Mouse (Mus musculus): Measurements from ENCODE around the gene Cdh26. TPM values are rescaled to one million over a fixed set of nuclear protein-coding genes. Genes with fewer than 3 reads are reported as not detected.

Cdh26 gene
- polyA plus RNA-seq, 1 experiment from 2014 or later, result 0.19 TPM

- WGBS, result 44% methylated on average over 11 of the region's 11 CpGs
- peak; percentile 23 for DNase-seq (ENCODE audit: low spot score)
- H3K27me3 ChIP-seq (replicated peaks; ENCODE audit: low read depth, poor library complexity, severe bottlenecking), result no peaks in the 10 kb centered on the region
Measured at GRCm38 (mm10) chr2:178494066-178494465, 63.7 kb downstream of the Cdh26 start.

GRCm38 (mm10) chr2:178495816-178496215 lies 65.5 kb downstream of the Cdh26 start:
- no peak for DNase-seq (ENCODE audit: low spot score)
- Histone ChIP-seq H3K27me3 (replicated peaks; ENCODE audit: low read depth, poor library complexity, severe bottlenecking) (no peaks in the 10 kb centered on the region), H3K36me3 (replicated peaks) (no peaks in the 10 kb centered on the region), H3K4me1 (peaks cover 14% of the 10 kb centered on the region), H3K27ac (replicated peaks) (no peak overlapping the region), H3K9me3 (no peaks in the 10 kb centered on the region), H3K4me3 (no peak overlapping the region)
- WGBS, result 80% methylated on average over 2 of the region's 2 CpGs

More at GRCm38 (mm10) chr2:178494066-178494465, 63.7 kb downstream of the Cdh26 start:
- H3K36me3 ChIP-seq (replicated peaks), result no peaks in the 10 kb centered on the region
- no peaks in the 10 kb centered on the region for H3K9me3 ChIP-seq
- H3K4me3 ChIP-seq, result no peak overlapping the region
- peak overlapping the region; percentile 46; the same call in 1 of the 2 replicates for H3K27ac ChIP-seq (replicated peaks)
- peaks cover 22% of the 10 kb centered on the region for H3K4me1 ChIP-seq

- H3K27ac ChIP-seq (replicated peaks), result no peak overlapping the region
- no peak overlapping the region for H3K4me3 ChIP-seq
- H3K9me3 ChIP-seq, result no peaks in the 10 kb centered on the region
- peaks cover 14% of the 10 kb centered on the region for H3K4me1 ChIP-seq
- no peaks in the 10 kb centered on the region for H3K36me3 ChIP-seq (replicated peaks)
- DNase-seq (ENCODE audit: low spot score), result no peak
- 77% methylated on average over 1 of the region's 1 CpGs for WGBS
- no peaks in the 10 kb centered on the region for H3K27me3 ChIP-seq (replicated peaks; ENCODE audit: low read depth, poor library complexity, severe bottlenecking)
Measured at GRCm38 (mm10) chr2:178497900-178498299, 67.6 kb downstream of the Cdh26 start.

- no peak for DNase-seq (ENCODE audit: low spot score)
- 82% methylated on average over 5 of the region's 5 CpGs for WGBS
- no peak overlapping the region for H3K27ac ChIP-seq (replicated peaks)
- H3K36me3 ChIP-seq (replicated peaks), result no peaks in the 10 kb centered on the region
- no peak overlapping the region for H3K4me3 ChIP-seq
- H3K9me3 ChIP-seq, result no peaks in the 10 kb centered on the region
- H3K27me3 ChIP-seq (replicated peaks; ENCODE audit: low read depth, poor library complexity, severe bottlenecking), result no peaks in the 10 kb centered on the region
- H3K4me1 ChIP-seq, result peaks cover 14% of the 10 kb centered on the region
Measured at GRCm38 (mm10) chr2:178498409-178498808, 68.1 kb downstream of the Cdh26 start.

- Histone ChIP-seq H3K9me3 (no peaks in the 10 kb centered on the region), H3K27ac (replicated peaks) (0 out of 2 replicates have a peak overlapping the region, but pooled peaks have one; percentile 8), H3K36me3 (replicated peaks) (no peaks in the 10 kb centered on the region), H3K27me3 (replicated peaks; ENCODE audit: low read depth, poor library complexity, severe bottlenecking) (no peaks in the 10 kb centered on the region), H3K4me3 (no peak overlapping the region), H3K4me1 (peaks cover 14% of the 10 kb centered on the region)
- no peak for DNase-seq (ENCODE audit: low spot score)
- 86% methylated on average over 10 of the region's 10 CpGs for WGBS
Measured at GRCm38 (mm10) chr2:178502469-178502868, 72.1 kb downstream of the Cdh26 start.

- 52% methylated on average over 12 of the region's 12 CpGs for WGBS
- DNase-seq (ENCODE audit: low spot score), result no peak
- Histone ChIP-seq H3K4me1 (peaks cover 27% of the 10 kb centered on the region), H3K27me3 (replicated peaks; ENCODE audit: low read depth, poor library complexity, severe bottlenecking) (no peaks in the 10 kb centered on the region), H3K4me3 (no peak overlapping the region), H3K9me3 (no peaks in the 10 kb centered on the region), H3K27ac (replicated peaks) (no peak overlapping the region), H3K36me3 (replicated peaks) (no peaks in the 10 kb centered on the region)
Measured at GRCm38 (mm10) chr2:178506056-178506455, 75.7 kb downstream of the Cdh26 start.

- DNase-seq (ENCODE audit: low spot score), result peak; percentile 82
- H3K9me3 ChIP-seq, result no peaks in the 10 kb centered on the region
- no peaks in the 10 kb centered on the region for H3K36me3 ChIP-seq (replicated peaks)
- H3K4me3 ChIP-seq, result no peak overlapping the region
- H3K27me3 ChIP-seq (replicated peaks; ENCODE audit: low read depth, poor library complexity, severe bottlenecking), result no peaks in the 10 kb centered on the region
- peaks cover 27% of the 10 kb centered on the region for H3K4me1 ChIP-seq
- WGBS, result 46% methylated on average over 6 of the region's 6 CpGs
- H3K27ac ChIP-seq (replicated peaks), result no peak overlapping the region
Measured at GRCm38 (mm10) chr2:178507379-178508014, 77.2 kb downstream of the Cdh26 start.

GRCm38 (mm10) chr2:178508279-178508678 lies 77.9 kb downstream of the Cdh26 start:
- Histone ChIP-seq H3K4me3 (no peak overlapping the region), H3K27ac (replicated peaks) (0 out of 2 replicates have a peak overlapping the region, but pooled peaks have one; percentile 32), H3K27me3 (replicated peaks; ENCODE audit: low read depth, poor library complexity, severe bottlenecking) (no peaks in the 10 kb centered on the region), H3K9me3 (no peaks in the 10 kb centered on the region), H3K36me3 (replicated peaks) (no peaks in the 10 kb centered on the region), H3K4me1 (peaks cover 28% of the 10 kb centered on the region)
- DNase-seq (ENCODE audit: low spot score), result no peak
- 77% methylated on average over 6 of the region's 6 CpGs for WGBS

- Histone ChIP-seq H3K27me3 (replicated peaks; ENCODE audit: low read depth, poor library complexity, severe bottlenecking) (0 out of 2 replicates have a peak, but pooled peaks cover 8% of the 10 kb centered on the region), H3K27ac (replicated peaks) (peak overlapping the region; percentile 66; the same call in 1 of the 2 replicates), H3K4me1 (peaks cover 45% of the 10 kb centered on the region), H3K9me3 (no peaks in the 10 kb centered on the region), H3K4me3 (no peak overlapping the region), H3K36me3 (replicated peaks) (no peaks in the 10 kb centered on the region)
- no peak for DNase-seq (ENCODE audit: low spot score)
- WGBS, result 70% methylated on average over 4 of the region's 4 CpGs
Measured at GRCm38 (mm10) chr2:178513043-178513442, 82.7 kb downstream of the Cdh26 start.

- H3K9me3 ChIP-seq, result no peaks in the 10 kb centered on the region
- DNase-seq (ENCODE audit: low spot score), result peak; percentile 68
- peaks cover 42% of the 10 kb centered on the region for H3K4me1 ChIP-seq
- no peak overlapping the region for H3K4me3 ChIP-seq
- WGBS, result 61% methylated on average over 16 of the region's 16 CpGs
- H3K27ac ChIP-seq (replicated peaks), result peak overlapping the region; percentile 66
- H3K27me3 ChIP-seq (replicated peaks; ENCODE audit: low read depth, poor library complexity, severe bottlenecking), result 0 out of 2 replicates have a peak, but pooled peaks cover 8% of the 10 kb centered on the region
- no peaks in the 10 kb centered on the region for H3K36me3 ChIP-seq (replicated peaks)
Measured at GRCm38 (mm10) chr2:178513636-178514071, 83.3 kb downstream of the Cdh26 start.

GRCm38 (mm10) chr2:178516421-178516820 lies 86.1 kb downstream of the Cdh26 start:
- Histone ChIP-seq H3K4me1 (peaks cover 44% of the 10 kb centered on the region), H3K36me3 (replicated peaks) (no peaks in the 10 kb centered on the region), H3K27me3 (replicated peaks; ENCODE audit: low read depth, poor library complexity, severe bottlenecking) (0 out of 2 replicates have a peak, but pooled peaks cover 8% of the 10 kb centered on the region), H3K27ac (replicated peaks) (no peak overlapping the region), H3K9me3 (no peaks in the 10 kb centered on the region), H3K4me3 (no peak overlapping the region)
- no peak for DNase-seq (ENCODE audit: low spot score)
- 78% methylated on average over 5 of the region's 5 CpGs for WGBS

- H3K27ac ChIP-seq (replicated peaks), result no peak overlapping the region
- no peaks in the 10 kb centered on the region for H3K36me3 ChIP-seq (replicated peaks)
- WGBS, result 84% methylated on average over 9 of the region's 9 CpGs
- H3K27me3 ChIP-seq (replicated peaks; ENCODE audit: low read depth, poor library complexity, severe bottlenecking), result 0 out of 2 replicates have a peak, but pooled peaks cover 8% of the 10 kb centered on the region
- H3K9me3 ChIP-seq, result no peaks in the 10 kb centered on the region
- no peak overlapping the region for H3K4me3 ChIP-seq
- peaks cover 44% of the 10 kb centered on the region for H3K4me1 ChIP-seq
- DNase-seq (ENCODE audit: low spot score), result no peak
Measured at GRCm38 (mm10) chr2:178516941-178517340, 86.6 kb downstream of the Cdh26 start.

- Histone ChIP-seq H3K27me3 (replicated peaks; ENCODE audit: low read depth, poor library complexity, severe bottlenecking) (0 out of 2 replicates have a peak, but pooled peaks cover 8% of the 10 kb centered on the region), H3K36me3 (replicated peaks) (no peaks in the 10 kb centered on the region), H3K4me1 (peaks cover 37% of the 10 kb centered on the region), H3K27ac (replicated peaks) (no peak overlapping the region), H3K4me3 (no peak overlapping the region), H3K9me3 (no peaks in the 10 kb centered on the region)
- no peak for DNase-seq (ENCODE audit: low spot score)
- 88% methylated on average over 4 of the region's 4 CpGs for WGBS
Measured at GRCm38 (mm10) chr2:178519321-178519720, 89.0 kb downstream of the Cdh26 start.

Data from embryonic facial prominence, embryonic 10.5 days (tissue).